Mouse (Mus musculus) bone marrow, adult 2 months (tissue): Measurements from ENCODE around the gene Zfp410. TPM values are rescaled to one million over a fixed set of nuclear protein-coding genes. Genes with fewer than 3 reads are reported as not detected.

Source experiments
- H3K27ac ChIP-seq: fragments of 200-500 bp; 2 replicates; pipeline ENCODE4 v1.5.1; 2012; ENCODE audit warnings: low read depth, mild to moderate bottlenecking, control low read depth, inconsistent platforms, low read length; ENCODE audit not compliant: control insufficient read depth, poor library complexity, insufficient read depth
- H3K4me1 ChIP-seq: fragments of 200-500 bp; 2 replicates; pipeline ENCODE4 v1.6.1; 2011; ENCODE audit warnings: low read length; ENCODE audit not compliant: control insufficient read depth, insufficient read depth
- H3K4me3 ChIP-seq: fragments of 200-500 bp; replicated peaks from 2 replicates; pipeline ENCODE3; 2011; ENCODE audit warnings: mild to moderate bottlenecking, low read depth, low read length, control low read depth; ENCODE audit not compliant: control insufficient read depth
- CTCF ChIP-seq: fragments of 200-500 bp; IDR thresholded peaks from 2 replicates; pipeline ENCODE4 v1.5.1; 2011; ENCODE audit warnings: low read length, control low read depth; ENCODE audit not compliant: control insufficient read depth, insufficient read depth
- POLR2A ChIP-seq: fragments of 200-500 bp; IDR thresholded peaks from 2 replicates; pipeline ENCODE4 v1.6.1; 2011; ENCODE audit warnings: low read depth, mild to moderate bottlenecking, control low read depth, low read length, borderline replicate concordance; ENCODE audit not compliant: control insufficient read depth
- WGBS: fragments of 180-500 bp; shearing (Covaris S2); methylation state at CpG from one replicate; pipeline ENCODE4 v1.1.7; 2018; 5-methylcytosine and 5-hydroxymethylcytosine counted together
- polyA plus RNA-seq: library from polyadenylated mRNA; stranded (reverse); fragments of >200 nt; gene quantifications from 2 replicates; pipeline ENCODE4 v1.2.4, GENCODE M21; 2011; ENCODE audit warnings: low replicate concordance; ENCODE audit not compliant: missing spikeins, insufficient read depth, insufficient read length

Gene Zfp410
- polyA plus RNA-seq, 1 experiment: 31.8 TPM

DNA sequence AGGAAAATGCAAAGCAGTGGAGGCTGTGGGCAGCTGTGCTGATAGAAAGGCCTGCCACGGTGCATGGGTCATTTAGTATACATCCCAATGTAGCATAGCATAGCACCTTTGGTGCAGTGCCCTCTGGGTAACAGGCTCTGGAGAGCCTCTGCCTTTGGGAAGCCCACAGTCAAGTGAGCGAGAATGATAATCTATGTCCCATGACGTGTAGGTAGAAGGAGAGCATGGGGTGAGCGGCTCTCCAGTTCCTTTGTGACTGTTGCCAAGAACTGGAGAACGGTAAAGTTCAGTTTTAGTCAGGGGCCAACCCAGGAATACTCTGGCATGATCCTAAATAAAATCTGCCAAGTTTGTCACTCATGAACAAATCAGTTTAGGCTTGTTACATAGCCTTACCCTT is 55.0 kb downstream of the Zfp410 start:
- H3K4me3 ChIP-seq: no peak overlapping the region
- H3K4me1 ChIP-seq: no peaks in the 10 kb centered on the region; the same call in 1 of the 2 replicates
- WGBS: 91% methylated on average over 5 of the region's 5 CpGs
- H3K27ac ChIP-seq: no peak overlapping the region
- TF ChIP-seq CTCF: no peak
- no peak for TF ChIP-seq POLR2A

DNA sequence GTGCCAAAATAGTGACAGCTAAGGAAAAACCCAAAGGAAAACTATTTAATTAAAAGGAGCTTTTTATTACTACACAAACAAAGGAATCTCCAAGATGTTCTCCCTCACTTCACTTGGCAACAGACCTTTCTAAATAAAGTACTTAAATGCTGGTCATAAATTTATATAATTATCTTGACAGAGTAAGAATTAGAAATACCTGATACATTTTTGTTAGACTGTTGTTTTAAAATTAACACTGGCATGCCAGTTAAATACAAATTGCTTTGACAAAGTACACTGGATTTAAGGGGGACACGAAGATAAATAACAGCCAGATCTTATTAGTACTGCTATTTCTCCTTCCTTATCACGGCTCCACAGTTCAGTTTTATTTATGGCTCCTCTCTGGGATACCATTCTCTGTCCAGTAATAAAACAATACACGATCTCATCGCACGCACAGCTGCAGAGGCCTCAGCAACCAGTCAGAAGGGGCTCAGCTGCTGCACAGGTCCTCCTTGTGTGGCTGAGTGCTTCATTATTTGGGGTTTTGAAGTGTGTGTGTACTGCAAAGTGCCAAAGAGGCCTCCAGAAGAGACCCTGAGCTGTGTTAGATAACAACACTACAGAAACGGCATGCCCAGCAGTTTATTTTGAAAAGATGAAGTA is 57.3 kb downstream of the Zfp410 start:
- Histone ChIP-seq H3K4me3 (no peak overlapping the region), H3K4me1 (no peaks in the 10 kb centered on the region), H3K27ac (no peak overlapping the region)
- WGBS: 80% methylated on average over 6 of the region's 6 CpGs
- TF ChIP-seq CTCF: no peak
- TF ChIP-seq POLR2A: no peak

DNA sequence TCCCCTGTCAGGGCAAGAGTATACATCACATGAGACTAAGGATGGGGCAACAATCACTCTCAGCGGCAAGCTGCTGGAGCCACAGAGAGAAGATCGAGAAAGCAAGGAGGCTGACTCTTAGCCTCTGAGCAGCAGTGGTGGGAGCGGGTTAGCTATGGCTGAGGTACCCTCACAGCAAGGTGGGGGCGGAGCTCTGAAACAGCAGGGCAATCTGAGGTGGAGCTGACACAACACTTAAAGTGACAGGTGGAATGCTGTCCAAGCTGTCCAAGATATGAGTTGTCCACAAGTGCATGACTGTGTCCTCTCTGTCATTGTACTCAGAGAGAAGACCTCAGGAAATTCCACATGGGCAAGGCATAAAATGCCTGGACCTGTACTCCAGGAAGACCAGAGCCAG is 65.7 kb downstream of the Zfp410 start:
- H3K4me3 ChIP-seq: no peak overlapping the region
- 90% methylated on average over 4 of the region's 4 CpGs for WGBS

DNA sequence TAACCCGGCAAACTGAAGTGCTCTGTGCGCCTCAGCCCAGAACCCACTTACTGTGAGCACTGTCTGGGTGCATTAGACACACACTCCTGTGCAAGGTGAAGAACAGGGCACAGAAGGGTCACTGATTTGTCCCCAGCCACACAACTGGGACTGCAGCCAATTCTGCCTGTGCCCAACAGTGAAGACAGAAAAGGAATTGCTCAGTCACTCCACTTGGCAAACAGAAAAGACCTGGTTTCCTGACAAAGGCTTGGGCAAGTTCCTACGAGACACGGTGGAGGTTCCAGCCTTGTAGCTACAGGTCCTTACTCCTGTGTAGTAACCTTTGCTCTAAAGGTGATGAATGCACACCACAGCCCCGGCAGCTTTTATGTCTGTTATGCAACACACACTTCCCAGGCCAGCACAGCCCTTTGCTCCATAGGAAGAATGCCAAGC is 68.0 kb downstream of the Zfp410 start:
- Histone ChIP-seq H3K4me1 (peaks cover 2% of the 10 kb centered on the region; the same call in 1 of the 2 replicates), H3K4me3 (no peak overlapping the region), H3K27ac (0 out of 2 replicates have a peak overlapping the region, but pooled peaks have one; percentile 16)
- TF ChIP-seq CTCF (no peak), POLR2A (no peak)
- 14% methylated on average over 5 of the region's 5 CpGs for WGBS

More for the DNA sequence above, 65.7 kb downstream of the Zfp410 start:
- TF ChIP-seq CTCF (no peak), POLR2A (no peak)
- Histone ChIP-seq H3K27ac (no peak overlapping the region), H3K4me1 (peaks cover 2% of the 10 kb centered on the region; the same call in 1 of the 2 replicates)

DNA sequence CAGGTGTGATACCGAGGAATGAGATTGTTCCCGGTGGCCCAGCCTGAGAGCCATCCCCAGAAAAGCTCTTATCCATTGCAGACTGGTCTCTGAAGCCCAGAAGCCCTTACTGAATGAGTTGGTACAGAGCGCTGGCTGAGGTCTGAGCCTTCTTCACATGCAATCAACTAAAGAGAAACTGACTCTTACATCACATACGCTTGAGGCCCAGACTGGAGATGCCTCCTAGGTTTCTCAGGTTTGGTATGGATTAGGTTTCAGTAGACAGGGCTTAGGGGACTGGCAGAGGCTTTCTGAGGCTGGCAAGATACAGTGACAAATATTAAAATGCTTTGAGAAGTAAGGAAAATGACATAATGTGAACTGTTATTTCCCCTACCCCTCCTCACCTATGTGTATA is 68.8 kb downstream of the Zfp410 start:
- H3K27ac ChIP-seq: no peak overlapping the region
- WGBS: 78% methylated on average over 4 of the region's 4 CpGs
- H3K4me3 ChIP-seq: no peak overlapping the region
- TF ChIP-seq POLR2A (no peak), CTCF (no peak)
- peaks cover 2% of the 10 kb centered on the region; the same call in 1 of the 2 replicates for H3K4me1 ChIP-seq

DNA sequence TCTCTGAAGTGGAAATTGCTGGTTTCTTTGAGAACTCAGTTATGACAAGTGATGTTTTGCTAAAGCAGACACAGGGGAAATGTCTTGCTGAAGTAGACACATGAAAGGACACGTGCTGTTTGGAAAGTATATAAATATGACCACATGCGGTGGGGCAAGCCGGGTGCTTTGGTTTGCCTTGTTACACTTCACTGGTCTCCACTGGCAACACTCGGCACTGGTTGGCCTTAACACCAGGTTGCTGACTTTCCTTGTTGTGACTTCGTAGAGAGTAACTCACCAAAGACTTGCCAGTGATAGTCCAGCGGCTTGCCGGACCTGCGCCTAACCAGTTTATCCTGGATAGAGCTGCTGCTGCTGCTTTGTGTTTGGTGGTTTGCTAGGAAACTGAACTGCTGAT is 71.4 kb downstream of the Zfp410 start:
- Histone ChIP-seq H3K4me1 (peaks cover 2% of the 10 kb centered on the region; the same call in 1 of the 2 replicates), H3K4me3 (no peak overlapping the region), H3K27ac (peak overlapping the region; percentile 43; the same call in 1 of the 2 replicates)
- TF ChIP-seq CTCF: no peak
- no peak for TF ChIP-seq POLR2A
- 86% methylated on average over 8 of the region's 8 CpGs for WGBS

DNA sequence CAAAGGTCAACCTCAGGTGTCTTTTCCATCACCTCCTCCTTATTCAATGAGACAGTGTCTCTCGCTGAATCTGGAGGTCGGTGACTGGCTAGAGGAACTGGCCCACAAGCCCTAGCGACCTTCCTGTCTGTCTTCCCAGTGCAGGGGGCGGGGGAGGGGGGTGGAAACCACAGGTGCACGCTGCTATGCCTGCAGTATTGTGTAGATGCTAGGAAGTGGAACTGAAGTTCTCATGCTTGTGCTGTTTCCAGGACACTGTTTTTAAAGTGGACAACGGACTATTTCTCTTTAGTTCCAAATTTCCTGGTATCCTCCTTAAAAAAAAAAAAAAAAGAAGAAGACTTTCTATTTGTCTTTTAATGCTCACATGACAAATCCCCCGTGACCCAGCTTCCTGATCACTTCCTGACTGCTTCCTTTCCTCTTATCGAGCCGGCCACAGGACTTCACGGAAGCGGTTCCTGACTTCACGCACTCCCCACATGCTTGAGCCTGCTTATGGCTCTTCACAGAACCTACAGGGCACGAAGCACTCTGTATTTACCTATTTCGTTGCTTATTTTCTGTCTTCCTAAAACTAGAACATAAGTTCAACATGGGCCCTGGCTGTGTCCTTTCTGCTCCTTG is 72.2 kb downstream of the Zfp410 start:
- Histone ChIP-seq H3K4me3 (peak overlapping the region; percentile 36), H3K4me1 (peaks cover 2% of the 10 kb centered on the region; the same call in 1 of the 2 replicates), H3K27ac (peak overlapping the region; percentile 16)
- 10% methylated on average over 14 of the region's 14 CpGs for WGBS
- no peak for TF ChIP-seq CTCF
- TF ChIP-seq POLR2A: no peak

DNA sequence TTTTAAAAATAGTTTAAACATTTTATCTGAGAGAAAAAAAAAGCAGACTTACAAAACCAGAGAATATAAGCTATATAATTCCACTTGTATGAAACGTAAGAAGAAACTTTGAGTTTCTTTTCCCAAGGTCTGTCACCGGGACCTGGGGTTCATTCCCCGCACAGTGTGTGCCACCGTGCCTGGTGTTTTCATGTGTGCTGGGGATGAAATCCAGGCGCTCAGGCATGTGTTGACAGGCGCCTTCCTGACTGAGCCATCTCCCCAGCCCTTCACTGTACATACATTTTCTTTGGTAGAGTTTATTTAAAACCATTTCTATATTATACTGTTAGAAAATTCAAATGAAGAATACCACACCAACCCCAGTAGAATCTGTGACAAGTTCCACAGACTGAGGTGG is 73.7 kb downstream of the Zfp410 start:
- no peak for TF ChIP-seq POLR2A
- TF ChIP-seq CTCF: no peak
- Histone ChIP-seq H3K4me1 (no peaks in the 10 kb centered on the region; the same call in 1 of the 2 replicates), H3K4me3 (no peak overlapping the region), H3K27ac (no peak overlapping the region)
- WGBS: 86% methylated on average over 6 of the region's 6 CpGs
